Mouse (Mus musculus): ENCODE measurements around the gene Tbx5. TPM values are rescaled to one million over a fixed set of nuclear protein-coding genes. Genes with fewer than 3 reads are reported as not detected.
"Not testable (repeated sequence)": the region's sequence is repeated elsewhere in the genome, so short reads cannot be mapped to it uniquely, and the experiment has no call there.

Tbx5 gene
- polyA plus RNA-seq, 1 experiment from 2014 or later, result 0.27 TPM

- no peak for ATAC-seq
- no peak overlapping the region for H3K4me2 ChIP-seq
- no peaks in the 10 kb centered on the region for H3K36me3 ChIP-seq
- no peak overlapping the region for H3K9ac ChIP-seq
- no peak overlapping the region for H3K27ac ChIP-seq
- no peaks in the 10 kb centered on the region for H3K9me3 ChIP-seq (replicated peaks)
- no peak overlapping the region for H3K4me3 ChIP-seq
- no peaks in the 10 kb centered on the region for H3K4me1 ChIP-seq
- peaks cover 30% of the 10 kb centered on the region for H3K27me3 ChIP-seq (replicated peaks)
- WGBS (ENCODE audit: insufficient replicate concordance), result 62% methylated on average over 5 of the region's 5 CpGs
Observed at GRCm38 (mm10) chr5:119862431-119862830, 30.0 kb downstream of the Tbx5 start.

GRCm38 (mm10) chr5:119866277-119867235, 34.1 kb downstream of the Tbx5 start:
- Histone ChIP-seq H3K36me3 (no peaks in the 10 kb centered on the region), H3K27me3 (replicated peaks) (peaks cover 47% of the 10 kb centered on the region), H3K4me1 (no peaks in the 10 kb centered on the region), H3K9me3 (replicated peaks) (no peaks in the 10 kb centered on the region), H3K4me2 (peak overlapping the region; percentile 18; the same call in 1 of the 2 replicates), H3K9ac (no peak overlapping the region), H3K27ac (no peak overlapping the region), H3K4me3 (no peak overlapping the region)
- no peak for ATAC-seq
- WGBS (ENCODE audit: insufficient replicate concordance), result 30% methylated on average over 31 of the region's 31 CpGs

- no peaks in the 10 kb centered on the region for H3K9me3 ChIP-seq (replicated peaks)
- H3K9ac ChIP-seq, result no peak overlapping the region
- no peak overlapping the region for H3K27ac ChIP-seq
- 78% methylated on average over 6 of the region's 6 CpGs for WGBS (ENCODE audit: insufficient replicate concordance)
- peaks cover 50% of the 10 kb centered on the region for H3K27me3 ChIP-seq (replicated peaks)
- H3K4me3 ChIP-seq, result no peak overlapping the region
- no peaks in the 10 kb centered on the region for H3K4me1 ChIP-seq
- no peaks in the 10 kb centered on the region for H3K36me3 ChIP-seq
- no peak overlapping the region for H3K4me2 ChIP-seq
- ATAC-seq, result no peak
Observed at GRCm38 (mm10) chr5:119867986-119868385, 35.5 kb downstream of the Tbx5 start.

- no peaks in the 10 kb centered on the region for H3K36me3 ChIP-seq
- peaks cover 16% of the 10 kb centered on the region; the same call in 1 of the 2 replicates for H3K4me1 ChIP-seq
- no peak overlapping the region for H3K4me2 ChIP-seq
- no peak overlapping the region for H3K9ac ChIP-seq
- H3K9me3 ChIP-seq (replicated peaks), result no peaks in the 10 kb centered on the region
- peak; percentile 40; the same call in 1 of the 2 replicates for ATAC-seq
- no peak overlapping the region for H3K4me3 ChIP-seq
- peaks cover 34% of the 10 kb centered on the region for H3K27me3 ChIP-seq (replicated peaks)
- WGBS (ENCODE audit: insufficient replicate concordance), result 5% methylated on average over 2 of the region's 2 CpGs
- H3K27ac ChIP-seq, result no peak overlapping the region
Observed at GRCm38 (mm10) chr5:119875421-119875820, 43.0 kb downstream of the Tbx5 start.

- peaks cover 16% of the 10 kb centered on the region; the same call in 1 of the 2 replicates for H3K4me1 ChIP-seq
- no peak for ATAC-seq
- H3K27me3 ChIP-seq (replicated peaks), result peaks cover 34% of the 10 kb centered on the region
- no peaks in the 10 kb centered on the region for H3K36me3 ChIP-seq
- H3K4me2 ChIP-seq, result no peak overlapping the region
- H3K9ac ChIP-seq, result no peak overlapping the region
- H3K9me3 ChIP-seq (replicated peaks), result no peaks in the 10 kb centered on the region
- H3K27ac ChIP-seq, result no peak overlapping the region
- H3K4me3 ChIP-seq, result no peak overlapping the region
- 40% methylated on average over 6 of the region's 6 CpGs for WGBS (ENCODE audit: insufficient replicate concordance)
Observed at GRCm38 (mm10) chr5:119877185-119877584, 44.7 kb downstream of the Tbx5 start.

- ATAC-seq, result no peak
- Histone ChIP-seq H3K9ac (no peak overlapping the region), H3K36me3 (no peaks in the 10 kb centered on the region), H3K4me3 (no peak overlapping the region), H3K9me3 (replicated peaks) (no peaks in the 10 kb centered on the region; the same call in 1 of the 2 replicates), H3K27ac (no peak overlapping the region), H3K4me1 (no peaks in the 10 kb centered on the region), H3K4me2 (no peak overlapping the region), H3K27me3 (replicated peaks) (no peaks in the 10 kb centered on the region)
- 27% methylated on average over 7 of the region's 8 CpGs for WGBS (ENCODE audit: insufficient replicate concordance)
Observed at GRCm38 (mm10) chr5:119885595-119885994, 53.1 kb downstream of the Tbx5 start.

- H3K27ac ChIP-seq, result no peak overlapping the region
- H3K4me3 ChIP-seq, result no peak overlapping the region
- H3K4me1 ChIP-seq, result no peaks in the 10 kb centered on the region
- ATAC-seq, result no peak
- no peaks in the 10 kb centered on the region; the same call in 1 of the 2 replicates for H3K9me3 ChIP-seq (replicated peaks)
- H3K9ac ChIP-seq, result no peak overlapping the region
- no peaks in the 10 kb centered on the region for H3K36me3 ChIP-seq
- H3K4me2 ChIP-seq, result no peak overlapping the region
- 54% methylated on average over 8 of the region's 8 CpGs for WGBS (ENCODE audit: insufficient replicate concordance)
- H3K27me3 ChIP-seq (replicated peaks), result no peaks in the 10 kb centered on the region
Observed at GRCm38 (mm10) chr5:119887381-119887780, 54.9 kb downstream of the Tbx5 start.

GRCm38 (mm10) chr5:119891960-119892359, 59.5 kb downstream of the Tbx5 start:
- ATAC-seq, result no peak
- no peaks in the 10 kb centered on the region for H3K36me3 ChIP-seq
- no peak overlapping the region for H3K4me2 ChIP-seq
- no peaks in the 10 kb centered on the region; the same call in 1 of the 2 replicates for H3K9me3 ChIP-seq (replicated peaks)
- no peak overlapping the region for H3K4me3 ChIP-seq
- no peak overlapping the region for H3K9ac ChIP-seq
- H3K27me3 ChIP-seq (replicated peaks), result 0 out of 2 replicates have a peak, but pooled peaks cover 3% of the 10 kb centered on the region
- H3K4me1 ChIP-seq, result no peaks in the 10 kb centered on the region
- no peak overlapping the region for H3K27ac ChIP-seq
- 55% methylated on average over 5 of the region's 5 CpGs for WGBS (ENCODE audit: insufficient replicate concordance)

GRCm38 (mm10) chr5:119893060-119893459, 60.6 kb downstream of the Tbx5 start:
- no peak for ATAC-seq
- no peak overlapping the region for H3K4me3 ChIP-seq
- H3K36me3 ChIP-seq, result no peaks in the 10 kb centered on the region
- 0 out of 2 replicates have a peak, but pooled peaks cover 3% of the 10 kb centered on the region for H3K27me3 ChIP-seq (replicated peaks)
- H3K4me2 ChIP-seq, result no peak overlapping the region
- H3K27ac ChIP-seq, result no peak overlapping the region
- no peaks in the 10 kb centered on the region for H3K4me1 ChIP-seq
- H3K9me3 ChIP-seq (replicated peaks), result no peaks in the 10 kb centered on the region; the same call in 1 of the 2 replicates
- no peak overlapping the region for H3K9ac ChIP-seq
- WGBS (ENCODE audit: insufficient replicate concordance), result 74% methylated on average over 3 of the region's 3 CpGs

- Histone ChIP-seq H3K9me3 (replicated peaks) (no peaks in the 10 kb centered on the region), H3K9ac (no peak overlapping the region), H3K27me3 (replicated peaks) (0 out of 2 replicates have a peak, but pooled peaks cover 3% of the 10 kb centered on the region), H3K27ac (no peak overlapping the region), H3K4me2 (no peak overlapping the region), H3K4me1 (no peaks in the 10 kb centered on the region), H3K4me3 (no peak overlapping the region), H3K36me3 (no peaks in the 10 kb centered on the region)
- no peak for ATAC-seq
- 28% methylated on average over 3 of the region's 3 CpGs for WGBS (ENCODE audit: insufficient replicate concordance)
Observed at GRCm38 (mm10) chr5:119896605-119897004, 64.1 kb downstream of the Tbx5 start.

- ATAC-seq, result no peak
- Histone ChIP-seq H3K9me3 (replicated peaks) (no peaks in the 10 kb centered on the region), H3K27me3 (replicated peaks) (0 out of 2 replicates have a peak, but pooled peaks cover 1% of the 10 kb centered on the region), H3K27ac (no peak overlapping the region), H3K36me3 (no peaks in the 10 kb centered on the region), H3K4me3 (no peak overlapping the region), H3K4me1 (no peaks in the 10 kb centered on the region), H3K9ac (no peak overlapping the region), H3K4me2 (no peak overlapping the region)
- WGBS (ENCODE audit: insufficient replicate concordance), result 62% methylated on average over 12 of the region's 12 CpGs
Observed at GRCm38 (mm10) chr5:119916551-119917171, 84.2 kb downstream of the Tbx5 start.

GRCm38 (mm10) chr5:119918381-119918780, 85.9 kb downstream of the Tbx5 start:
- not testable (repeated sequence) for H3K27ac ChIP-seq; H3K4me1 ChIP-seq; H3K9me3 ChIP-seq (replicated peaks); H3K4me3 ChIP-seq; ATAC-seq; H3K36me3 ChIP-seq; H3K9ac ChIP-seq; H3K4me2 ChIP-seq
- WGBS (ENCODE audit: insufficient replicate concordance), result 59% methylated on average over 1 of the region's 1 CpGs
- 0 out of 2 replicates have a peak, but pooled peaks cover 11% of the 10 kb centered on the region for H3K27me3 ChIP-seq (replicated peaks)
